In genomic region chr7:73595140-73595825, GRCm38 (mm10) we compare ENCODE assay signal across 8 mouse cellular contexts. TPM values are rescaled to one million over a fixed set of nuclear protein-coding genes. Genes with fewer than 3 reads are reported as not detected.
DNase-seq lines count a peak whose midpoint lies in the region; ATAC-seq lines count a peak whose summit lies in the region.

No protein-coding gene starts in this region.

- no peaks in the 10 kb centered on the region for H3K36me3 ChIP-seq in forebrain, embryonic 10.5 days (replicated peaks)
- H3K36me3 ChIP-seq in heart, embryonic 15.5 days, result no peaks in the 10 kb centered on the region
- H3K36me3 ChIP-seq in liver, embryonic 16.5 days (ENCODE audit: control insufficient read depth, insufficient read depth), result no peaks in the 10 kb centered on the region
- no peaks in the 10 kb centered on the region for H3K36me3 ChIP-seq in neural tube, embryonic 12.5 days

- H3K4me2 ChIP-seq in heart, embryonic 15.5 days, result peak overlapping the region; percentile 66
- H3K4me2 ChIP-seq in liver, embryonic 16.5 days (ENCODE audit: low read depth, low read length), result peak overlapping the region; percentile 68
- peak overlapping the region; percentile 60 for H3K4me2 ChIP-seq in neural tube, embryonic 12.5 days (replicated peaks)

- peak overlapping the region; percentile 86 for H3K27ac ChIP-seq in forebrain, embryonic 10.5 days
- peak overlapping the region; percentile 96 for H3K27ac ChIP-seq in heart, embryonic 15.5 days
- peak overlapping the region; percentile 71 for H3K27ac ChIP-seq in liver, embryonic 16.5 days (ENCODE audit: low read length)
- peak overlapping the region; percentile 77 for H3K27ac ChIP-seq in neural tube, embryonic 12.5 days

- peak; percentile 33 for DNase-seq in c-Kit-negative CD71-positive TER-119-positive erythroid progenitor cells, embryonic 14.5 days (ENCODE audit: low read depth, low spot score)
- DNase-seq in forebrain, embryonic 10.5 days (ENCODE audit: extremely low spot score, low spot score), result peak; percentile 94
- peak; percentile 87 to 97 for DNase-seq in kidney, postnatal 25 days
- DNase-seq in telencephalon, adult 2 months (ENCODE audit: low read depth, low spot score), result peak; percentile 88

- no peaks in the 10 kb centered on the region; the same call in 1 of the 2 replicates for H3K9me3 ChIP-seq in forebrain, embryonic 10.5 days
- no peaks in the 10 kb centered on the region for H3K9me3 ChIP-seq in heart, embryonic 15.5 days (replicated peaks)
- no peaks in the 10 kb centered on the region for H3K9me3 ChIP-seq in liver, embryonic 16.5 days (replicated peaks; ENCODE audit: control insufficient read depth, low read length)
- no peaks in the 10 kb centered on the region for H3K9me3 ChIP-seq in neural tube, embryonic 12.5 days

- 2% methylated on average over 23 of the region's 23 CpGs for WGBS in forebrain, embryonic 10.5 days
- 2% methylated on average over 23 of the region's 23 CpGs for WGBS in heart, embryonic 15.5 days
- WGBS in liver, embryonic 16.5 days (ENCODE audit: insufficient replicate concordance), result 1% methylated on average over 23 of the region's 23 CpGs
- WGBS in neural tube, embryonic 12.5 days, result 3% methylated on average over 23 of the region's 23 CpGs

- ATAC-seq in CD4-positive, CD25-positive, alpha-beta regulatory T cell, adult 4 months, result peak; percentile 85
- peak; percentile 99 for ATAC-seq in heart, embryonic 15.5 days (replicated peaks; ENCODE audit: insufficient number of reproducible peaks, insufficient read depth, low FRiP score, low read depth)
- peak; percentile 94 for ATAC-seq in liver, embryonic 16.5 days (ENCODE audit: low read depth)
- peak; percentile 99 for ATAC-seq in neural tube, embryonic 12.5 days (ENCODE audit: low FRiP score, low read depth)

- H3K4me1 ChIP-seq in forebrain, embryonic 10.5 days, result peaks cover 47% of the 10 kb centered on the region
- H3K4me1 ChIP-seq in heart, embryonic 15.5 days (replicated peaks), result peaks cover 31% of the 10 kb centered on the region
- H3K4me1 ChIP-seq in liver, embryonic 16.5 days (ENCODE audit: control insufficient read depth, low read depth, low read length), result peaks cover 41% of the 10 kb centered on the region
- peaks cover 36% of the 10 kb centered on the region for H3K4me1 ChIP-seq in neural tube, embryonic 12.5 days

- peak overlapping the region; percentile 53 for H3K9ac ChIP-seq in heart, embryonic 15.5 days
- H3K9ac ChIP-seq in liver, embryonic 16.5 days (ENCODE audit: low read depth, low read length), result peak overlapping the region; percentile 65
- H3K9ac ChIP-seq in neural tube, embryonic 12.5 days, result no peak overlapping the region

- H3K4me3 ChIP-seq in forebrain, embryonic 10.5 days, result peak overlapping the region; percentile 47
- H3K4me3 ChIP-seq in heart, embryonic 15.5 days, result peak overlapping the region; percentile 41
- peak overlapping the region; percentile 47 for H3K4me3 ChIP-seq in liver, embryonic 16.5 days (ENCODE audit: low read depth, low read length)
- H3K4me3 ChIP-seq in neural tube, embryonic 12.5 days, result peak overlapping the region; percentile 16

- H3K27me3 ChIP-seq in forebrain, embryonic 10.5 days (ENCODE audit: poor library complexity, severe bottlenecking), result no peaks in the 10 kb centered on the region
- H3K27me3 ChIP-seq in heart, embryonic 15.5 days, result no peaks in the 10 kb centered on the region
- no peaks in the 10 kb centered on the region for H3K27me3 ChIP-seq in liver, embryonic 16.5 days (ENCODE audit: control insufficient read depth, insufficient read depth, low read depth, low read length)
- H3K27me3 ChIP-seq in neural tube, embryonic 12.5 days (replicated peaks), result no peaks in the 10 kb centered on the region

RNA-seq across cellular contexts. Expression of gene Chd2, which starts 53.7 kb away (rescaled TPM):
- polyA plus RNA-seq in CD4-positive, CD25-positive, alpha-beta regulatory T cell, adult 4 months (2017; shearing (Covaris generic)), result 100 to 1,000 TPM; 223 to 256 TPM
- polyA plus RNA-seq in forebrain, embryonic 10.5 days (2016; fragmentation: Nextera tagmentation; extraction: Ambion mirVana), result 45.1 and 45.7 TPM in 2 replicates
- 41.2 and 42.9 TPM in 2 replicates for polyA plus RNA-seq in heart, embryonic 15.5 days (2015; fragmentation: Nextera tagmentation; extraction: Ambion mirVana)
- 24.7 and 26.1 TPM in 2 replicates for polyA plus RNA-seq in liver, embryonic 16.5 days (2015; fragmentation: Nextera tagmentation; extraction: Ambion mirVana)
- polyA plus RNA-seq in neural tube, embryonic 12.5 days (2016; fragmentation: Nextera tagmentation; extraction: Ambion mirVana), result 41.5 and 59.7 TPM in 2 replicates

Comparison
In these comparisons a context has a peak if more than half of its experiments do, and no peak if none do; other contexts are left out.
1. Peak in every context shown above with its lines: DNase-seq, ATAC-seq, H3K4me3 ChIP-seq and H3K27ac ChIP-seq.
2. DNase-seq: peak in every context shown above with its lines; median percentile 94 in forebrain, embryonic 10.5 days; 92 in kidney, postnatal 25 days; 88 in telencephalon, adult 2 months; 33 in c-Kit-negative CD71-positive TER-119-positive erythroid progenitor cells, embryonic 14.5 days.